Mouse (Mus musculus) midbrain, embryonic 11.5 days (tissue): ENCODE measurements around the gene Krt82. TPM values are rescaled to one million over a fixed set of nuclear protein-coding genes. Genes with fewer than 3 reads are reported as not detected.

Experiments used
- ATAC-seq: fragments of 200-750 bp; cut with Nextera tagmentation; 2 replicates; pipeline ENCODE4 v1.8.0; 2017; ENCODE audit warnings: moderate TSS enrichment, moderate library complexity; ENCODE audit not compliant: low FRiP score
- DNase-seq: peaks from one replicate; pipeline ENCODE4 v3.0.0; 2015; ENCODE audit warnings: low spot score; ENCODE audit errors: missing footprints
- H3K27ac ChIP-seq: fragments of 300-500 bp; sonication (generic); 2 replicates; pipeline ENCODE4 v1.5.1; 2014; ENCODE audit warnings: low read depth, low read length
- H3K27me3 ChIP-seq: fragments of 300-500 bp; sonication (generic); 2 replicates; pipeline ENCODE4 v1.6.1; 2014; ENCODE audit warnings: mild to moderate bottlenecking, low read length, moderate library complexity, mixed read lengths; ENCODE audit not compliant: control insufficient read depth, insufficient read depth
- H3K36me3 ChIP-seq: fragments of 300-500 bp; sonication (generic); 2 replicates; pipeline ENCODE4 v1.6.1; 2014; ENCODE audit warnings: mild to moderate bottlenecking, low read length, moderate library complexity, mixed read lengths; ENCODE audit not compliant: control insufficient read depth, insufficient read depth
- H3K4me1 ChIP-seq: fragments of 300-500 bp; sonication (generic); 2 replicates; pipeline ENCODE4 v1.6.1; 2014; ENCODE audit warnings: low read length; ENCODE audit not compliant: control insufficient read depth, insufficient read depth
- H3K4me2 ChIP-seq: fragments of 300-500 bp; sonication (generic); 2 replicates; pipeline ENCODE4 v1.6.1; 2014; ENCODE audit warnings: mild to moderate bottlenecking, moderate library complexity
- H3K4me3 ChIP-seq: fragments of 300-500 bp; sonication (generic); 2 replicates; pipeline ENCODE4 v1.5.1; 2014; ENCODE audit warnings: low read depth, low read length
- H3K9ac ChIP-seq: fragments of 300-500 bp; sonication (generic); 2 replicates; pipeline ENCODE4 v1.6.1; 2014; ENCODE audit warnings: low read length
- H3K9me3 ChIP-seq: fragments of 300-500 bp; sonication (generic); 2 replicates; pipeline ENCODE4 v1.6.1; 2016; ENCODE audit warnings: low read length; ENCODE audit not compliant: control insufficient read depth
- WGBS: fragments of 180-500 bp; shearing (Covaris S2); extraction: QIAGEN DNeasy Blood & Tissue Kit; methylation state at CpG from one replicate; pipeline ENCODE4 v1.1.7; 2014; 5-methylcytosine and 5-hydroxymethylcytosine counted together
- polyA plus RNA-seq: library from polyadenylated mRNA; unstranded; fragments of >200 nt; fragmentation: Nextera tagmentation; extraction: Ambion mirVana; gene quantifications from 2 replicates; pipeline ENCODE4 v1.2.1, GENCODE M21; 2014

Krt82 gene
- polyA plus RNA-seq, 1 experiment from 2014 or later, result not detected

- DNase-seq (no peak), ATAC-seq (no peak)
- H3K4me2 ChIP-seq, result no peak within 1 kb of the TSS
- no peak within 1 kb of the TSS for H3K9ac ChIP-seq
- H3K4me3 ChIP-seq, result no peak within 1 kb of the TSS
- no peaks in the 10 kb centered on the region for H3K27me3 ChIP-seq
- 53% methylated on average over 5 of the region's 5 CpGs for WGBS
- H3K9me3 ChIP-seq, result no peaks in the 10 kb centered on the region
- H3K4me1 ChIP-seq, result peaks cover 7% of the 10 kb centered on the region
- no peak within 1 kb of the TSS for H3K27ac ChIP-seq
- H3K36me3 ChIP-seq, result no peaks in the 10 kb centered on the region
Measured at GRCm38 (mm10) chr15:101562850-101563249, 12.4 kb upstream of the Krt82 start, which contains the start of gene Krt90. Gene Krt90 (minus strand): TSS chr15:101562950.

GRCm38 (mm10) chr15:101558034-101558646 lies 7.7 kb upstream of the Krt82 start:
- Histone ChIP-seq H3K4me1 (peaks cover 7% of the 10 kb centered on the region), H3K27ac (no peak overlapping the region), H3K36me3 (no peaks in the 10 kb centered on the region), H3K9me3 (no peaks in the 10 kb centered on the region), H3K4me2 (no peak overlapping the region), H3K27me3 (no peaks in the 10 kb centered on the region), H3K4me3 (no peak overlapping the region), H3K9ac (no peak overlapping the region)
- ATAC-seq (peak; percentile 24; the same call in 1 of the 2 replicates), DNase-seq (peak; percentile 90)
- 9% methylated on average over 7 of the region's 7 CpGs for WGBS

- Histone ChIP-seq H3K27me3 (no peaks in the 10 kb centered on the region), H3K4me1 (peaks cover 7% of the 10 kb centered on the region), H3K9ac (no peak overlapping the region), H3K4me3 (no peak overlapping the region), H3K27ac (no peak overlapping the region), H3K36me3 (no peaks in the 10 kb centered on the region), H3K4me2 (peak overlapping the region; percentile 24; the same call in 1 of the 2 replicates), H3K9me3 (no peaks in the 10 kb centered on the region)
- DNase-seq, result peak; percentile 87
- 0% methylated on average over 11 of the region's 11 CpGs for WGBS
- ATAC-seq, result peak; percentile 81
Measured at GRCm38 (mm10) chr15:101553169-101553568, 2.7 kb upstream of the Krt82 start.

GRCm38 (mm10) chr15:101552188-101552587 lies 1.7 kb upstream of the Krt82 start:
- Histone ChIP-seq H3K4me2 (no peak overlapping the region), H3K27ac (no peak overlapping the region), H3K4me3 (no peak overlapping the region), H3K9me3 (no peaks in the 10 kb centered on the region), H3K4me1 (peaks cover 4% of the 10 kb centered on the region; the same call in 1 of the 2 replicates), H3K27me3 (no peaks in the 10 kb centered on the region), H3K36me3 (no peaks in the 10 kb centered on the region), H3K9ac (no peak overlapping the region)
- no peak for ATAC-seq
- no peak for DNase-seq
- 88% methylated on average over 8 of the region's 8 CpGs for WGBS

GRCm38 (mm10) chr15:101544478-101544877 lies 6.0 kb downstream of the Krt82 start:
- no peaks in the 10 kb centered on the region for H3K36me3 ChIP-seq

GRCm38 (mm10) chr15:101542543-101542942 lies 7.9 kb downstream of the Krt82 start:
- no peaks in the 10 kb centered on the region for H3K4me1 ChIP-seq
- DNase-seq (no peak), ATAC-seq (no peak)
- no peaks in the 10 kb centered on the region for H3K9me3 ChIP-seq
- no peak overlapping the region for H3K9ac ChIP-seq
- no peaks in the 10 kb centered on the region for H3K36me3 ChIP-seq
- no peak overlapping the region for H3K4me3 ChIP-seq
- WGBS, result 53% methylated on average over 8 of the region's 9 CpGs
- no peak overlapping the region for H3K27ac ChIP-seq
- H3K27me3 ChIP-seq, result no peaks in the 10 kb centered on the region
- H3K4me2 ChIP-seq, result no peak overlapping the region

More at GRCm38 (mm10) chr15:101544478-101544877, 6.0 kb downstream of the Krt82 start:
- Histone ChIP-seq H3K4me1 (no peaks in the 10 kb centered on the region), H3K9me3 (no peaks in the 10 kb centered on the region), H3K27ac (no peak overlapping the region), H3K4me2 (no peak overlapping the region), H3K9ac (no peak overlapping the region), H3K27me3 (no peaks in the 10 kb centered on the region), H3K4me3 (no peak overlapping the region)
- DNase-seq (no peak), ATAC-seq (no peak)
- 79% methylated on average over 3 of the region's 3 CpGs for WGBS

- H3K4me3 ChIP-seq, result no peak overlapping the region
- ATAC-seq (no peak), DNase-seq (no peak)
- no peak overlapping the region for H3K4me2 ChIP-seq
- no peaks in the 10 kb centered on the region for H3K4me1 ChIP-seq
- H3K36me3 ChIP-seq, result no peaks in the 10 kb centered on the region
- H3K27ac ChIP-seq, result no peak overlapping the region
- no peaks in the 10 kb centered on the region for H3K9me3 ChIP-seq
- H3K27me3 ChIP-seq, result no peaks in the 10 kb centered on the region
- no peak overlapping the region for H3K9ac ChIP-seq
- 81% methylated on average over 4 of the region's 4 CpGs for WGBS
Measured at GRCm38 (mm10) chr15:101538580-101538900, 11.9 kb downstream of the Krt82 start.

GRCm38 (mm10) chr15:101537864-101538579 lies 12.4 kb downstream of the Krt82 start:
- DNase-seq (no peak), ATAC-seq (no peak)
- H3K9ac ChIP-seq, result no peak overlapping the region

GRCm38 (mm10) chr15:101536054-101536850 lies 14.2 kb downstream of the Krt82 start:
- no peak for ATAC-seq
- no peak overlapping the region for H3K4me2 ChIP-seq
- no peaks in the 10 kb centered on the region for H3K4me1 ChIP-seq
- no peak overlapping the region for H3K4me3 ChIP-seq
- no peak overlapping the region for H3K27ac ChIP-seq
- no peaks in the 10 kb centered on the region for H3K36me3 ChIP-seq
- H3K9ac ChIP-seq, result no peak overlapping the region
- no peak for DNase-seq
- 76% methylated on average over 9 of the region's 9 CpGs for WGBS
- no peaks in the 10 kb centered on the region for H3K27me3 ChIP-seq
- H3K9me3 ChIP-seq, result no peaks in the 10 kb centered on the region

More at GRCm38 (mm10) chr15:101537864-101538579, 12.4 kb downstream of the Krt82 start:
- H3K4me1 ChIP-seq, result no peaks in the 10 kb centered on the region
- H3K27ac ChIP-seq, result no peak overlapping the region
- no peaks in the 10 kb centered on the region for H3K9me3 ChIP-seq
- no peak overlapping the region for H3K4me3 ChIP-seq
- H3K36me3 ChIP-seq, result no peaks in the 10 kb centered on the region
- no peak overlapping the region for H3K4me2 ChIP-seq
- no peaks in the 10 kb centered on the region for H3K27me3 ChIP-seq
- WGBS, result 42% methylated on average over 7 of the region's 7 CpGs
